Mouse (Mus musculus) MEL (cell line): Measurements from ENCODE around the gene Tmem26.

ENCODE experiments used
- KAT2A ChIP-seq: conservative IDR thresholded peaks from 2 replicates; pipeline ENCODE4 v1.6.1; 2012; ENCODE audit warnings: low read depth, low read length, improper control_type of control experiment, inconsistent platforms
- MAFK ChIP-seq: IDR thresholded peaks from 2 replicates; pipeline ENCODE4 v1.6.1; 2011; ENCODE audit warnings: low read depth, mild to moderate bottlenecking, low read length, improper control_type of control experiment, borderline replicate concordance
- MXI1 ChIP-seq: IDR thresholded peaks from 2 replicates; pipeline ENCODE4 v1.6.1; 2011; ENCODE audit warnings: mild to moderate bottlenecking, low read depth, low read length, improper control_type of control experiment
- ZNF384 ChIP-seq: IDR thresholded peaks from 2 replicates; pipeline ENCODE4 v1.6.1; 2012; ENCODE audit warnings: low read depth, mild to moderate bottlenecking, inconsistent platforms, low read length, improper control_type of control experiment

- TF ChIP-seq ZNF384 = no peak
- no peak for TF ChIP-seq MAFK
- no peak for TF ChIP-seq KAT2A
- no peak for TF ChIP-seq MXI1
Measured at GRCm38 (mm10) chr10:68712926-68713325, 10.5 kb upstream of the Tmem26 start.
